Mouse (Mus musculus) thymus, adult 2 months (tissue): ENCODE measurements around the gene Hk1. TPM values are rescaled to one million over a fixed set of nuclear protein-coding genes. Genes with fewer than 3 reads are reported as not detected.

Source experiments
- DNase-seq: peaks from one replicate; pipeline ENCODE4 v3.0.0; 2021
- H3K27ac ChIP-seq: fragments of 200-500 bp; 2 replicates; pipeline ENCODE4 v1.5.1; 2012; ENCODE audit warnings: low read length, control low read depth; ENCODE audit not compliant: control insufficient read depth, insufficient read depth
- H3K27me3 ChIP-seq: fragments of 200-500 bp; 2 replicates; pipeline ENCODE4 v1.6.1; 2012; ENCODE audit warnings: mild to moderate bottlenecking, low read length, moderate library complexity, mixed read lengths; ENCODE audit not compliant: control insufficient read depth, insufficient read depth
- H3K36me3 ChIP-seq: fragments of 200-500 bp; 2 replicates; pipeline ENCODE4 v1.6.1; 2012; ENCODE audit warnings: mild to moderate bottlenecking, low read length, moderate library complexity; ENCODE audit not compliant: control insufficient read depth, insufficient read depth
- H3K4me1 ChIP-seq: fragments of 200-500 bp; replicated peaks from 2 replicates; pipeline ENCODE4 v1.6.1; 2012; ENCODE audit warnings: low read length; ENCODE audit not compliant: control insufficient read depth, insufficient read depth
- H3K4me3 ChIP-seq: fragments of 200-500 bp; 2 replicates; pipeline ENCODE4 v1.5.1; 2012; ENCODE audit warnings: mild to moderate bottlenecking, low read length, control low read depth, moderate library complexity; ENCODE audit not compliant: control insufficient read depth, insufficient read depth
- CTCF ChIP-seq: fragments of 200-500 bp; IDR thresholded peaks from 2 replicates; pipeline ENCODE4 v1.5.1; 2012; ENCODE audit warnings: mild to moderate bottlenecking, control low read depth, low read length, moderate library complexity, borderline replicate concordance; ENCODE audit not compliant: control insufficient read depth, poor library complexity, insufficient read depth; ENCODE audit errors: extremely low read depth
- POLR2A ChIP-seq: fragments of 200-500 bp; IDR thresholded peaks from 2 replicates; pipeline ENCODE4 v1.6.1; 2012; ENCODE audit warnings: mild to moderate bottlenecking, low read length, control low read depth, moderate library complexity; ENCODE audit not compliant: control insufficient read depth, poor library complexity, insufficient read depth; ENCODE audit errors: extremely low read depth
- WGBS: fragments of 180-500 bp; shearing (Covaris S2); methylation state at CpG from one replicate; pipeline ENCODE4 v1.1.7; 2018; 5-methylcytosine and 5-hydroxymethylcytosine counted together
- polyA plus RNA-seq: library from polyadenylated mRNA; depleted of rRNA; stranded (reverse); fragments of >200 nt; gene quantifications from 2 replicates; pipeline ENCODE4 v1.2.3, GENCODE M21; 2012

The Hk1 gene
- polyA plus RNA-seq, 1 experiment, result 52.1 TPM

DNA sequence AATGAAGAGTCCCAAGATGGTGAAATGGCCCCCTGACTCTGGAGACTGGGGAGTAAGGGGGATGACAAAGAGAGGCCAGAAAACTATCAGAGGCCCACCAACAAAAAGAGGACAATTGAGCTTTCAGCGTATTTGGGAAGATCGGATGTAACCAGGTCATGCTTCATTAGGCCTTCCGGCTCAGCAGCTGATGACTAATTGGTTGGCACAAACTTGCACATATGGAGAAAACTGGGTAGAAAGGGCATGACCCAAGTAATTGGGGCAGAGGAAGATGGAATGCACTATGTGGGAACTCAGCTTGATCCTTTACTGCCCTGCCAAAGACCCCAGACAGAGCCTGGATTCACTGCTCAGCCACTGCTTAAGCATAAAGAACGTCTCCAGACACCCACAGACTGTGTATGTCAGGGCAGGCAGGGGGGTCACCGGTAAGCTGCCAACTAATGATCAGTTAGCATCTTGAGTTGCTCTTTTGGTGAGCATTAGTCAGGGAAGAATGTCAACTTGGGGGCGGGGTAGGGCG is 39.2 kb upstream of the Hk1 start:
- TF ChIP-seq CTCF (no peak), POLR2A (no peak)
- no peaks in the 10 kb centered on the region for H3K36me3 ChIP-seq
- no peak overlapping the region for H3K27ac ChIP-seq
- no peak for DNase-seq
- no peaks in the 10 kb centered on the region for H3K4me1 ChIP-seq
- no peaks in the 10 kb centered on the region for H3K27me3 ChIP-seq
- 89% methylated on average over 7 of the region's 7 CpGs for WGBS
- no peak overlapping the region for H3K4me3 ChIP-seq

DNA sequence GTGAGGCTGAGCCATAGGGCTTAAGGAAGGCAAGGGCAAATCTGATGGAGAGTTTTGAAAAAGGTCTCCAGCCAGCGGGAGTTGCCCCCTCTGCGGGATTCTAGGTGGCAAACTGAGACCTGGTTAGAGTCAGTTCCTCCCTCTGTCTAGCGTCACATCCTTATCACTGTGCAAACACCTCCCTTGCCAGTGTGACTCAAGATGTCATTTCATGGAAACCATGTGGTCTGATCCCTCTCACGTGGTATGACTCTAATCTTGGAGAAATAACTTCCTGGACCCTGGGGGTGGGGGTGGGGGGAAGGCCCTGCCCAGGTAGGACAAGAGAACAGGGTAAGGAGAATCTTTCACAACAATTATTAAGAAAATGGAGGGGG is 33.9 kb upstream of the Hk1 start:
- TF ChIP-seq CTCF, result no peak
- TF ChIP-seq POLR2A, result no peak
- Histone ChIP-seq H3K27ac (no peak overlapping the region), H3K36me3 (no peaks in the 10 kb centered on the region), H3K4me3 (no peak overlapping the region), H3K27me3 (no peaks in the 10 kb centered on the region), H3K4me1 (no peaks in the 10 kb centered on the region)
- DNase-seq, result no peak
- 60% methylated on average over 4 of the region's 4 CpGs for WGBS

DNA sequence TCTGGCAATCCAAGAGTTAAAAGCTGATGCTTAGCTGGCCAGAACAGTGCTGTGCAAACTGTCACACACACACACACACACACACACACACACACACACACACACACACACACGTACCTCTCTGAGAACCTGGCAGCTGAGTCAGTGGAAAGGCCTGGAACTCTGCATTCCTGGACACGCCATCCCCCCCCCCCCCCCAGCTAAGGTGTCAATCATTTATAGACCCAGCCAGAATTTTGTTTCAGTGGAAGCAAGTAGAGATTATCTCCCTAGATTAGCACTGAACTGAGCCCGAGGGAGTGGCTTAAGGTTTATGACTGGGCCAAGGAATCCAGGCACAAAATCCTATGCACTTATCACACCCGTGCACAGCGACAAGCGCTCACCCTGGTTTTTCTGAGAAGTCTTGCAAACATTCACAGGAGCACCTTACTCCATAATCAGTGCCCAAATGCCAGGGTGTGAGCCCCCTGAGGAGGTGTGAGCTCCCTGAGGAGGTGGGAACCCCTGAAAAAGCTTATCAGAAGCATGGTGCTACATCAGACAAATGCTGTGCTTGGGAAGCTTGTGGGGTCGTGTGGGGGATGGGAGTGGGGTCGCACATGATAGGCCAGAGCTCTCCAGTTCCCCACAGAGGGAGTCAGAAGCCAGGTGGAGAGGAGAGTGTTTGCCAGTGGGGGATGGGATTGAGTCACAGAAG is 33.3 kb upstream of the Hk1 start:
- no peak overlapping the region for H3K27ac ChIP-seq

DNA sequence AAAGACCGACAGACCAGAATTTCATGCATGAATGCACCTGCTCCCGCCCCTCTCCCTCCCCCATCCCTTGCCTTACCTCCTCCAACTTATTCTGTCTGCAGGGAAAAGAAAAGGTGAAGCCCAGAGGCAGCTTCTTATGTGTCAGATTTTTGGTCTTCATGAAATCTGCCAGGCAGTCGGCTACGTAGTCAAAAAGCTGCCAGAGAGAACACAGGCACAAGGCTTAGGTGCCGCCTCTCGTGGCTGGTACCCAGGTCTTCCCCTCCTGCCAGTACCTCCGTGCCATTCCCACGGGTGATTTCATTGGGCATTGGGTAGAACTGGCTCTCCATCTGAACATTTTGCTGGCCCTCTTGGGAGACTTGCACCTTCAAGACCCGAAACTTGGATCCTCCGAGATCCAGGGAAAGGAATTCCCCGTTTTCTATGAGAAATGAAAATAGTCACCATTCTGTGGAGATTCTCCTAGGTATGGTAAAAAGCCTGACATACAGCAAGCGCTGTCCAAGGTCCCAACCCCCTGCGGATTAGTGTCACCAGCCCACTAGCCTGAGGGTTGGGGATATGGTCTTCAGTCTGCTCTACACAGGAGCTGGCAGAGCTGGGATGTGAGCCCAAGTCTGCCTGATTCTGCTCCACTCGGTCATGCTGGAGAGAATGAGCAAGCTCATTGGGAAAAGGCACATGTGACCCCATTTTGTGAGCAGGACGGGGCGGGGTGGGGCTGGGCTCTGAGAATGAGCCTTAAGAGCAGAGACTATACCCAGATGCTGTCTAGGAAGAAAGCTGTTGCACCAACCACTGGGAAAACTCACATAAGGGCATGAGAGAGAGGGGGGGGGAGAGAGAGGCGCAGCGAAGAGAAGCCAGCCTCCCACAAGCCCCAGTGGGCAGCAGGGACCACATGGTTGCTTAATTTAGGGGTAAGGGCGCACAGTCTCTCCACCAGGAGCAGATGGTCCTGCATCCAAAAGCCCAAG is 32.0 kb upstream of the Hk1 start:
- DNase-seq, result no peak
- H3K4me3 ChIP-seq, result no peak overlapping the region
- H3K4me1 ChIP-seq, result no peaks in the 10 kb centered on the region
- no peaks in the 10 kb centered on the region for H3K27me3 ChIP-seq
- H3K27ac ChIP-seq, result no peak overlapping the region
- H3K36me3 ChIP-seq, result no peaks in the 10 kb centered on the region
- WGBS, result 84% methylated on average over 19 of the region's 19 CpGs
- TF ChIP-seq POLR2A, result no peak
- no peak for TF ChIP-seq CTCF

More for the DNA sequence above, 33.3 kb upstream of the Hk1 start:
- WGBS, result 57% methylated on average over 8 of the region's 8 CpGs
- H3K36me3 ChIP-seq, result no peaks in the 10 kb centered on the region
- H3K27me3 ChIP-seq, result no peaks in the 10 kb centered on the region
- TF ChIP-seq POLR2A, result no peak
- no peak for TF ChIP-seq CTCF
- DNase-seq, result no peak
- H3K4me1 ChIP-seq, result no peaks in the 10 kb centered on the region
- no peak overlapping the region for H3K4me3 ChIP-seq

DNA sequence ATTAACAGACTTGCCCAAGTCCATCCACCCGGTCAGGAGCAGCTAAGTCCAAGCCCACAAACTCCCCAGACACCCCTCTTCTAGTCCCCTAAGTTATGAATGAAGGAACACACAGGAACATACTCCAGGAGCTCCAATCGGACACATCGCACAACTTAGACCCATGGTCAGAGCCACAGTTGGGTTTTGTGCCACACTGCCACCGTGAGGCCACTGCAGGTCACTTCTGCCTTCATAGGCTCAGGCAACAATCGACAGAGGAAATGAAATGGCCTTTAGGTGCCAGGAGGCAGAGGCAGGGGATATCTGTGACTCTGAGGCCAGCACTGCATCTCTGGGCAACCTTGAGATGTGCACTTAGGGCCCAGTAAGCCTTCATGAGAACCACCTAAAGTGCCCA is 31.2 kb upstream of the Hk1 start:
- 9% methylated on average over 5 of the region's 5 CpGs for WGBS
- TF ChIP-seq POLR2A, result no peak
- peak; percentile 74; the same call in 1 of the 2 replicates for TF ChIP-seq CTCF
- no peaks in the 10 kb centered on the region for H3K36me3 ChIP-seq
- no peaks in the 10 kb centered on the region for H3K4me1 ChIP-seq
- no peak overlapping the region for H3K27ac ChIP-seq
- no peaks in the 10 kb centered on the region for H3K27me3 ChIP-seq
- DNase-seq, result peak; percentile 66
- H3K4me3 ChIP-seq, result no peak overlapping the region

DNA sequence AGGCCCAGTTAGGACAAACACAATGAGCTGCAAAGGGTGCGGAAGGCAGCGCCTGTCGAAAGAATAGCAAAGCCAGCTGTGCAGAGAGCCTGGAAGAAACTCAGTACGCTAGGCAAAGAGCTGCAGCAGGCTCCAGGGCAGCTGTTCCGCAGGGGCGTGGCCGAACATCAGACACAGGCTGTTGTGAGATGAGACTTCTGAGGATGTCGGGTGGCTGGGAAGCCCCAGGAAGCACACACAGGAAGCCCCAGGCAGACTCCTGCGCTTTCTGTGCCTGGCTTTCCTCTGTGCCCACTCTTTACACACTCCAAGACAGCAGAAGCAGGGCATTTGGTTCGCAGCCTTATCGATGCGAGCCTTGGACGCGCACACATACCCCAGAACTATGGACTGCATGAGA is 25.2 kb upstream of the Hk1 start:
- WGBS, result 48% methylated on average over 14 of the region's 14 CpGs
- no peaks in the 10 kb centered on the region for H3K27me3 ChIP-seq
- peaks cover 4% of the 10 kb centered on the region for H3K4me1 ChIP-seq
- no peak overlapping the region for H3K27ac ChIP-seq
- peak overlapping the region; percentile 4; the same call in 1 of the 2 replicates for H3K4me3 ChIP-seq
- no peaks in the 10 kb centered on the region for H3K36me3 ChIP-seq
- no peak for TF ChIP-seq POLR2A
- TF ChIP-seq CTCF, result no peak
- peak; percentile 62 for DNase-seq
